ENCODE assay signal across 12 mouse cellular contexts in the genomic region with DNA sequence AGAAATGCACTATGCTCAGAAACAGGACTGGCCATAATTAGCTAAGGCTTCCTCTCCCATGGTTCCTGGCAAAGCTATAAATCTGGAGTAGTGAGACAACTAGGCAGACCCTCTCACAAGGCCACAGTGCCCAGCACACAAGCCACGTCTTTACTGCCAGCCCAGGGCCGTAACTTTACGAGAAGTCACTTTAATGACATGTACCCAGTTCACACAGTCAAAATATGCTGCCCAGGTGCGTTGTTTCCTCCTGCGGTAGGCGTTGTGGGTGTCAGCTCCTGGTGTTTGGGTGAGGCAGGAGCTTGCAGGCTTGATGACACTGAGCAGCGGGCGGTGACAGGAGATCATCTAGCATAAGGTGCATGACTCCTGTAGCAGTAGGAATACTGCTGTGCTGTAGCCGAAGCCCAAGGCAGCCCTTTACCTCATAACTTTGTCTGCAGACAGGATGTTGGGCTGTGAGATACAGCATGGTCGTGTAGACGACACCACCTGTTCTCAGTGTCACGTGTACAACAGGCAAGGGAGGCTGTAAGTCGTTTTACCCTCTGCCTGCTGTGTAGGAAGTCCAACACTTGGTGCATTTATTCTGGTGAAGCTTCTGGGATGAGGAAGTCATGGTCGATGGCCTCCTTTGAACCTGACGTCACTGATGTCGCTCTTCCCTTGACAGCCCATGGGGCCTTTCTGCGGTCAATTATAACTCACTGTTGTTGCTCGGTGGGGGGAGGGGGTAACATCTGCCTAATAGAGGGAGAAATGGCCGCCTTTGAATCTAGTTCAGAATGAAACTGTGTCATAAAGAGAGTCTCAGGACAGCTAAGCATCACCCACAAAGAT. TPM values are rescaled to one million over a fixed set of nuclear protein-coding genes. Genes with fewer than 3 reads are reported as not detected.
DNase-seq lines count a peak whose midpoint lies in the region; ATAC-seq and TF ChIP-seq lines count a peak whose summit lies in the region.
"Had no signal": no experiment of that assay in that cellular context is flagged by ENCODE, and none has a peak within 500 bp of the region (broad histone marks: within the 10 kb centered on the region; RNA-seq: fewer than 3 reads in every experiment).

No protein-coding gene starts in this region.

- no peak overlapping the region for H3K9ac ChIP-seq in kidney, postnatal 0 days (ENCODE audit: low read depth, low read length)

- H3K27ac ChIP-seq in kidney, postnatal 0 days, result no peak overlapping the region
- H3K27ac ChIP-seq in kidney, adult 2 months (ENCODE audit: insufficient read depth, low read depth, low read length), result no peak overlapping the region

- H3K4me2 ChIP-seq in kidney, postnatal 0 days (ENCODE audit: low read length), result no peak overlapping the region

- TF ChIP-seq POLR2A in kidney, adult 2 months (IDR thresholded peaks at IDR 0.05; ENCODE audit: low read depth, low read length), result no peak

- no peak for TF ChIP-seq CTCF in kidney, postnatal 0 days (IDR thresholded peaks at IDR 0.05; ENCODE audit: low read depth)
- TF ChIP-seq CTCF in kidney, adult 2 months (conservative IDR thresholded peaks at IDR 0.05; ENCODE audit: insufficient read depth, insufficient read length, low read depth, low read length), result no peak

- no peaks in the 10 kb centered on the region for H3K27me3 ChIP-seq in kidney, postnatal 0 days (ENCODE audit: insufficient read depth, low read length)
- H3K27me3 ChIP-seq in kidney, adult 2 months (replicated peaks; ENCODE audit: control insufficient read depth, insufficient read depth, low read length), result no peaks in the 10 kb centered on the region

- no peak overlapping the region for H3K4me3 ChIP-seq in kidney, postnatal 0 days (replicated peaks; ENCODE audit: low read depth, low read length)
- no peak overlapping the region for H3K4me3 ChIP-seq in kidney, adult 2 months (ENCODE audit: insufficient read depth, low read depth, low read length)

- ATAC-seq in kidney, postnatal 0 days (replicated peaks; ENCODE audit: low FRiP score, low read depth), result 0 out of 2 replicates have a peak, but pooled peaks have one; percentile 23
- peak; percentile 88 for ATAC-seq in inflammation-experienced regulatory T-cells, adult 6 months

- no peak for DNase-seq in kidney, postnatal 0 days (ENCODE audit: low spot score)
- no peak for DNase-seq in kidney, adult 2 months
- DNase-seq in natural killer cell, adult 2 months (ENCODE audit: low spot score in 2 of 2), result peak; percentile 52 to 74
- peak; percentile 77 for DNase-seq in thymus, postnatal 14 days
- no peak for DNase-seq in lung, postnatal 10 days
- no peak for DNase-seq in lung, postnatal 25 days (ENCODE audit: low spot score)
- DNase-seq in right cerebral cortex, adult 18-20 months, result no peak
- DNase-seq: cerebellum, adult 2 months; heart, postnatal 4 days; kidney, postnatal 25 days; right cerebral cortex, postnatal 25 days had no signal

- H3K4me1 ChIP-seq in kidney, postnatal 0 days (replicated peaks; ENCODE audit: insufficient read depth, low read length), result no peaks in the 10 kb centered on the region
- peaks cover 6% of the 10 kb centered on the region; the same call in 1 of the 2 replicates for H3K4me1 ChIP-seq in kidney, adult 2 months (ENCODE audit: control insufficient read depth, insufficient read depth, low read length)

- no peaks in the 10 kb centered on the region for H3K36me3 ChIP-seq in kidney, postnatal 0 days (ENCODE audit: insufficient read depth, low read length)
- no peaks in the 10 kb centered on the region for H3K36me3 ChIP-seq in kidney, adult 2 months (ENCODE audit: control insufficient read depth, insufficient read depth, low read length)

- 49% methylated on average over 19 of the region's 19 CpGs for WGBS in kidney, postnatal 0 days
- WGBS in kidney, adult 2 months, result 67% methylated on average over 19 of the region's 19 CpGs

- H3K9me3 ChIP-seq in kidney, postnatal 0 days (replicated peaks; ENCODE audit: low read length), result no peaks in the 10 kb centered on the region

RNA-seq across cellular contexts. Expression of a gene that starts 22.5 kb away (rescaled TPM):
- 60.2 and 63.0 TPM in 2 replicates for polyA plus RNA-seq in kidney, postnatal 0 days (2015; fragmentation: Nextera tagmentation; extraction: Ambion mirVana)
- 30.9 and 38.0 TPM in 2 replicates for polyA plus RNA-seq in kidney, adult 2 months (2012; rRNA removed)
- 10 to 100 TPM; 14.5 to 15.1 (median 14.5) TPM for polyA plus RNA-seq in inflammation-experienced regulatory T-cells, adult 6 months (2017; shearing (Covaris generic))

Comparison
In these comparisons a context has a peak if more than half of its experiments do, and no peak if none do; other contexts are left out.
1. DNase-seq: peak in natural killer cell, adult 2 months (2 of 2) and thymus, postnatal 14 days (single experiment); none in kidney, postnatal 0 days (single experiment), kidney, adult 2 months (single experiment), lung, postnatal 10 days (single experiment), lung, postnatal 25 days (single experiment) and right cerebral cortex, adult 18-20 months (single experiment).